Mouse (Mus musculus) CH12.LX (cell line): ENCODE measurements around the gene Gm27027. TPM values are rescaled to one million over a fixed set of nuclear protein-coding genes. Genes with fewer than 3 reads are reported as not detected.

Source experiments
- DNase-seq: peaks from one replicate; pipeline ENCODE4 v3.0.0-alpha.2; 2013; ENCODE audit errors: extremely low read depth
- H3K27ac ChIP-seq: 2 replicates; pipeline ENCODE4 v1.5.1; 2012; ENCODE audit warnings: low read depth, mild to moderate bottlenecking, control low read depth, moderate library complexity; ENCODE audit not compliant: insufficient read depth
- H3K27me3 ChIP-seq: replicated peaks from 2 replicates; pipeline ENCODE3; 2012; ENCODE audit warnings: inconsistent platforms
- H3K36me3 ChIP-seq, 2 experiments: replicated peaks in 1 of 2; 2 replicates each; pipeline versions ENCODE3 to v1.6.1; 2012; ENCODE audit warnings: inconsistent platforms in 1 of 2, low read length in 1 of 2, mild to moderate bottlenecking in 1 of 2, mixed read lengths in 1 of 2, moderate library complexity in 1 of 2; ENCODE audit not compliant: control insufficient read depth in 1 of 2, insufficient read depth in 1 of 2
- H3K4me1 ChIP-seq, 2 experiments: 2 replicates each; pipeline ENCODE4 v1.6.1; 2012; ENCODE audit warnings: inconsistent platforms in 1 of 2, moderate library complexity in 1 of 2; ENCODE audit not compliant: insufficient read depth in 2 of 2, control insufficient read depth in 1 of 2
- H3K4me2 ChIP-seq: 2 replicates; pipeline ENCODE4 v1.6.1; 2012; ENCODE audit warnings: low read depth, mild to moderate bottlenecking, control low read depth; ENCODE audit not compliant: poor library complexity, insufficient read depth, severe bottlenecking
- H3K4me3 ChIP-seq, 3 experiments: fragments of 150-350 bp in 1 of 3; sonication (generic) in 1 of 3; replicated peaks in 1 of 3; 2 replicates each; pipeline versions ENCODE3 to v1.5.1; 2011 to 2012; ENCODE audit warnings: low read depth in 2 of 3, low read length in 2 of 3, mild to moderate bottlenecking in 2 of 3, moderate library complexity in 2 of 3, control low read depth in 1 of 3, improper control_type of control experiment in 1 of 3, inconsistent platforms in 1 of 3, mixed read lengths in 1 of 3; ENCODE audit not compliant: poor library complexity in 1 of 3
- H3K79me2 ChIP-seq: replicated peaks from 2 replicates; pipeline ENCODE4 v1.6.1; 2012; ENCODE audit warnings: mild to moderate bottlenecking, moderate library complexity; ENCODE audit not compliant: control insufficient read depth, poor library complexity, insufficient read depth, severe bottlenecking; ENCODE audit errors: extremely low read depth
- H3K9ac ChIP-seq: 2 replicates; pipeline ENCODE4 v1.6.1; 2012; ENCODE audit warnings: low read depth, mild to moderate bottlenecking, control low read depth, moderate library complexity; ENCODE audit not compliant: insufficient read depth
- H3K9me3 ChIP-seq: replicated peaks from 2 replicates; pipeline ENCODE3; 2012; ENCODE audit warnings: low read length, inconsistent platforms, mixed read lengths
- CTCF ChIP-seq, 2 experiments: IDR thresholded peaks in 1 of 2; conservative IDR thresholded peaks in 1 of 2; 2 replicates each; pipeline ENCODE4 v1.5.1; 2011 to 2012; ENCODE audit warnings: low read depth in 2 of 2, low read length in 2 of 2, improper control_type of control experiment in 1 of 2, inconsistent platforms in 1 of 2, mild to moderate bottlenecking in 1 of 2, moderate library complexity in 1 of 2
- ELF1 ChIP-seq: IDR thresholded peaks from 2 replicates; pipeline ENCODE4 v1.6.1; 2014; ENCODE audit warnings: low read depth, mild to moderate bottlenecking, inconsistent platforms, low read length, improper control_type of control experiment
- ETS1 ChIP-seq: conservative IDR thresholded peaks from 2 replicates; pipeline ENCODE4 v1.6.1; 2012; ENCODE audit warnings: low read depth, mild to moderate bottlenecking, inconsistent platforms, low read length, improper control_type of control experiment, moderate library complexity
- GABPA ChIP-seq: IDR thresholded peaks from 2 replicates; pipeline ENCODE4 v1.6.1; 2012; ENCODE audit warnings: low read depth, low read length, improper control_type of control experiment, inconsistent platforms; ENCODE audit not compliant: insufficient replicate concordance
- HCFC1 ChIP-seq: IDR thresholded peaks from 2 replicates; pipeline ENCODE4 v1.6.1; 2012; ENCODE audit warnings: low read depth, mild to moderate bottlenecking, inconsistent platforms, low read length, improper control_type of control experiment
- IRF4 ChIP-seq: IDR thresholded peaks from 2 replicates; pipeline ENCODE4 v1.6.1; 2014; ENCODE audit warnings: low read depth, mild to moderate bottlenecking, inconsistent platforms, low read length, improper control_type of control experiment
- JUND ChIP-seq: conservative IDR thresholded peaks from 2 replicates; pipeline ENCODE4 v1.6.1; 2011; ENCODE audit warnings: low read depth, low read length, improper control_type of control experiment
- KAT2A ChIP-seq: IDR thresholded peaks from 2 replicates; pipeline ENCODE4 v1.6.1; 2012; ENCODE audit warnings: low read length, improper control_type of control experiment, inconsistent platforms; ENCODE audit not compliant: insufficient replicate concordance
- MAX ChIP-seq: IDR thresholded peaks from 2 replicates; pipeline ENCODE4 v1.6.1; 2011; ENCODE audit warnings: low read length, improper control_type of control experiment
- MAZ ChIP-seq: IDR thresholded peaks from 2 replicates; pipeline ENCODE4 v1.6.1; 2012; ENCODE audit warnings: low read depth, mild to moderate bottlenecking, inconsistent platforms, low read length, improper control_type of control experiment, moderate library complexity
- NELFE ChIP-seq: IDR thresholded peaks from 2 replicates; pipeline ENCODE4 v1.6.1; 2011; ENCODE audit warnings: low read depth, low read length, improper control_type of control experiment
- PAX5 ChIP-seq: IDR thresholded peaks from 2 replicates; pipeline ENCODE4 v1.6.1; 2012; ENCODE audit warnings: low read length, inconsistent platforms, mixed read lengths
- POLR2A ChIP-seq: IDR thresholded peaks from 2 replicates; pipeline ENCODE4 v1.6.1; 2011; ENCODE audit warnings: low read depth, mild to moderate bottlenecking, improper control_type of control experiment, low read length
- SIN3A ChIP-seq: IDR thresholded peaks from 2 replicates; pipeline ENCODE4 v1.6.1; 2012; ENCODE audit warnings: low read length, improper control_type of control experiment, inconsistent platforms
- SMC3 ChIP-seq: IDR thresholded peaks from 2 replicates; pipeline ENCODE4 v1.6.1; 2011; ENCODE audit warnings: low read depth, low read length, improper control_type of control experiment
- TBP ChIP-seq: conservative IDR thresholded peaks from 2 replicates; pipeline ENCODE4 v1.6.1; 2011; ENCODE audit warnings: low read depth, low read length, improper control_type of control experiment
- TCF12 ChIP-seq: IDR thresholded peaks from 2 replicates; pipeline ENCODE4 v1.6.1; 2014; ENCODE audit warnings: low read depth, mild to moderate bottlenecking, inconsistent platforms, low read length, improper control_type of control experiment
- USF2 ChIP-seq: conservative IDR thresholded peaks from 2 replicates; pipeline ENCODE4 v1.6.1; 2011; ENCODE audit warnings: low read depth, low read length, improper control_type of control experiment
- ZC3H11A ChIP-seq: IDR thresholded peaks from 2 replicates; pipeline ENCODE4 v1.6.1; 2012; ENCODE audit warnings: low read depth, mild to moderate bottlenecking, inconsistent platforms, low read length, improper control_type of control experiment
- ZNF384 ChIP-seq: IDR thresholded peaks from 2 replicates; pipeline ENCODE4 v1.6.1; 2012; ENCODE audit warnings: low read depth, low read length, improper control_type of control experiment, inconsistent platforms
- dilution Hi-C: fragments of 300-500 bp; cut with MboI; formaldehyde crosslinking; loops from 2 replicates; pipeline ENCODE4 v1.14.3; 2020; ENCODE audit warnings: low sequenced_read_pairs; ENCODE audit not compliant: extremely low pct_unique_long_range_greater_than_20kb, extremely low pct_ligation_motif_present
- in situ Hi-C: fragments of 300-500 bp; cut with MboI; formaldehyde crosslinking; loops from 3 replicates; pipeline ENCODE4 v1.14.3; 2019; ENCODE audit warnings: low sequenced_read_pairs, low pct_ligation_motif_present, low pct_unique_long_range_greater_than_20kb, mixed read lengths
- polyA plus RNA-seq: library from polyadenylated mRNA; unstranded; fragments of >175 nt; gene quantifications from 2 replicates; pipeline ENCODE4 v1.2.1, GENCODE M21; 2012; ENCODE audit warnings: low read depth; ENCODE audit not compliant: insufficient read length
- total RNA-seq, 2 experiments: library from RNA; depleted of rRNA; stranded (reverse); fragments of 300-350 nt in 1 of 2; fragments of >200 nt in 1 of 2; gene quantifications; 2 replicates each; pipeline ENCODE4 v1.2.3; 2012 to 2014

The Gm27027 gene
- total and polyA plus RNA-seq, 3 experiments: not detected

GRCm38 (mm10) chr2:93992259-93992658, 3.9 kb downstream of the Gm27027 start:
- dilution Hi-C loops: no loop called here
- H3K9ac ChIP-seq: no peak overlapping the region
- TF ChIP-seq CTCF (conservative IDR thresholded peaks at IDR 0.05 in 1 of 2, IDR thresholded peaks at IDR 0.05 in 1 of 2; ENCODE audit: low read depth in 2 of 2, low read length in 2 of 2) (no peak), ETS1 (no peak), HCFC1 (no peak), JUND (no peak), USF2 (no peak), SIN3A (no peak), PAX5 (no peak)
- no peaks in the 10 kb centered on the region for H3K27me3 ChIP-seq
- no peaks in the 10 kb centered on the region for H3K9me3 ChIP-seq
- peaks cover 0 to 6% of the 10 kb centered on the region in 2 experiments; a peak in 1 of 4 replicates for H3K4me1 ChIP-seq
- DNase-seq: no peak
- H3K4me2 ChIP-seq: no peak overlapping the region
- H3K27ac ChIP-seq: no peak overlapping the region
- H3K79me2 ChIP-seq: no peaks in the 10 kb centered on the region
- in situ Hi-C loops: loop anchor here (5.0 kb wide), 1 partner anchor 115 kb away; no protein-coding TSS in a partner anchor
- peaks cover 73 to 100% of the 10 kb centered on the region in 2 experiments for H3K36me3 ChIP-seq
- H3K4me3 ChIP-seq: no peak overlapping the region

- no peak overlapping the region for H3K27ac ChIP-seq
- DNase-seq: no peak
- dilution Hi-C loops (no loop called here), in situ Hi-C loops (loop anchor here (5.0 kb wide), 1 partner anchor 114 kb away; no protein-coding TSS in a partner anchor)
- no peak overlapping the region for H3K9ac ChIP-seq
- H3K4me3 ChIP-seq: no peak overlapping the region
- H3K9me3 ChIP-seq: no peaks in the 10 kb centered on the region
- H3K27me3 ChIP-seq: no peaks in the 10 kb centered on the region
- peaks cover 0 to 6% of the 10 kb centered on the region in 2 experiments; a peak in 1 of 4 replicates for H3K4me1 ChIP-seq
- TF ChIP-seq ELF1 (no peak), TBP (no peak), ZC3H11A (no peak), ETS1 (no peak), USF2 (no peak), GABPA (no peak), NELFE (no peak), POLR2A (no peak), MAX (no peak), SMC3 (no peak), KAT2A (no peak), ZNF384 (no peak), IRF4 (no peak), TCF12 (no peak), MAZ (no peak)
- H3K79me2 ChIP-seq: no peaks in the 10 kb centered on the region
- peaks cover 75 to 100% of the 10 kb centered on the region in 2 experiments for H3K36me3 ChIP-seq
- H3K4me2 ChIP-seq: no peak overlapping the region
Observed at GRCm38 (mm10) chr2:93991336-93991735, 4.8 kb downstream of the Gm27027 start.
